Mouse (Mus musculus) CH12.LX (cell line): ENCODE results near the gene Usp32. TPM values are rescaled to one million over a fixed set of nuclear protein-coding genes. Genes with fewer than 3 reads are reported as not detected.
A peak's percentile ranks its signal among the peaks of the same experiment; 100 is the strongest.

Experiments used
- DNase-seq: peaks from one replicate; pipeline ENCODE4 v3.0.0-alpha.2; 2013; ENCODE audit errors: extremely low read depth
- H3K27ac ChIP-seq: 2 replicates; pipeline ENCODE4 v1.5.1; 2012; ENCODE audit warnings: low read depth, mild to moderate bottlenecking, control low read depth, moderate library complexity; ENCODE audit not compliant: insufficient read depth
- H3K27me3 ChIP-seq: replicated peaks from 2 replicates; pipeline ENCODE3; 2012; ENCODE audit warnings: inconsistent platforms
- H3K36me3 ChIP-seq, 2 experiments: replicated peaks in 1 of 2; 2 replicates each; pipeline versions ENCODE3 to v1.6.1; 2012; ENCODE audit warnings: inconsistent platforms in 1 of 2, low read length in 1 of 2, mild to moderate bottlenecking in 1 of 2, mixed read lengths in 1 of 2, moderate library complexity in 1 of 2; ENCODE audit not compliant: control insufficient read depth in 1 of 2, insufficient read depth in 1 of 2
- H3K4me1 ChIP-seq, 2 experiments: 2 replicates each; pipeline ENCODE4 v1.6.1; 2012; ENCODE audit warnings: inconsistent platforms in 1 of 2, moderate library complexity in 1 of 2; ENCODE audit not compliant: insufficient read depth in 2 of 2, control insufficient read depth in 1 of 2
- H3K4me2 ChIP-seq: 2 replicates; pipeline ENCODE4 v1.6.1; 2012; ENCODE audit warnings: low read depth, mild to moderate bottlenecking, control low read depth; ENCODE audit not compliant: poor library complexity, insufficient read depth, severe bottlenecking
- H3K4me3 ChIP-seq, 3 experiments: fragments of 150-350 bp in 1 of 3; sonication (generic) in 1 of 3; replicated peaks in 1 of 3; 2 replicates each; pipeline versions ENCODE3 to v1.5.1; 2011 to 2012; ENCODE audit warnings: low read depth in 2 of 3, low read length in 2 of 3, mild to moderate bottlenecking in 2 of 3, moderate library complexity in 2 of 3, control low read depth in 1 of 3, improper control_type of control experiment in 1 of 3, inconsistent platforms in 1 of 3, mixed read lengths in 1 of 3; ENCODE audit not compliant: poor library complexity in 1 of 3
- H3K79me2 ChIP-seq: replicated peaks from 2 replicates; pipeline ENCODE4 v1.6.1; 2012; ENCODE audit warnings: mild to moderate bottlenecking, moderate library complexity; ENCODE audit not compliant: control insufficient read depth, poor library complexity, insufficient read depth, severe bottlenecking; ENCODE audit errors: extremely low read depth
- H3K9ac ChIP-seq: 2 replicates; pipeline ENCODE4 v1.6.1; 2012; ENCODE audit warnings: low read depth, mild to moderate bottlenecking, control low read depth, moderate library complexity; ENCODE audit not compliant: insufficient read depth
- H3K9me3 ChIP-seq: replicated peaks from 2 replicates; pipeline ENCODE3; 2012; ENCODE audit warnings: low read length, inconsistent platforms, mixed read lengths
- BHLHE40 ChIP-seq: IDR thresholded peaks from 2 replicates; pipeline ENCODE4 v1.6.1; 2011; ENCODE audit warnings: mild to moderate bottlenecking, low read depth, low read length, improper control_type of control experiment
- ELF1 ChIP-seq: IDR thresholded peaks from 2 replicates; pipeline ENCODE4 v1.6.1; 2014; ENCODE audit warnings: low read depth, mild to moderate bottlenecking, inconsistent platforms, low read length, improper control_type of control experiment
- EP300 ChIP-seq: IDR thresholded peaks from 2 replicates; pipeline ENCODE4 v1.6.1; 2011; ENCODE audit warnings: low read length, improper control_type of control experiment
- GABPA ChIP-seq: IDR thresholded peaks from 2 replicates; pipeline ENCODE4 v1.6.1; 2012; ENCODE audit warnings: low read depth, low read length, improper control_type of control experiment, inconsistent platforms; ENCODE audit not compliant: insufficient replicate concordance
- IRF4 ChIP-seq: IDR thresholded peaks from 2 replicates; pipeline ENCODE4 v1.6.1; 2014; ENCODE audit warnings: low read depth, mild to moderate bottlenecking, inconsistent platforms, low read length, improper control_type of control experiment
- JUND ChIP-seq: conservative IDR thresholded peaks from 2 replicates; pipeline ENCODE4 v1.6.1; 2011; ENCODE audit warnings: low read depth, low read length, improper control_type of control experiment
- KAT2A ChIP-seq: IDR thresholded peaks from 2 replicates; pipeline ENCODE4 v1.6.1; 2012; ENCODE audit warnings: low read length, improper control_type of control experiment, inconsistent platforms; ENCODE audit not compliant: insufficient replicate concordance
- MAX ChIP-seq: IDR thresholded peaks from 2 replicates; pipeline ENCODE4 v1.6.1; 2011; ENCODE audit warnings: low read length, improper control_type of control experiment
- MXI1 ChIP-seq: IDR thresholded peaks from 2 replicates; pipeline ENCODE4 v1.6.1; 2011; ENCODE audit warnings: mild to moderate bottlenecking, low read depth, low read length, improper control_type of control experiment
- MYC ChIP-seq: IDR thresholded peaks from 2 replicates; pipeline ENCODE4 v1.6.1; 2011; ENCODE audit warnings: low read depth, mild to moderate bottlenecking, improper control_type of control experiment, low read length
- RCOR1 ChIP-seq: conservative IDR thresholded peaks from 2 replicates; pipeline ENCODE4 v1.6.1; 2012; ENCODE audit warnings: low read depth, mild to moderate bottlenecking, inconsistent platforms, low read length, improper control_type of control experiment
- SIN3A ChIP-seq: IDR thresholded peaks from 2 replicates; pipeline ENCODE4 v1.6.1; 2012; ENCODE audit warnings: low read length, improper control_type of control experiment, inconsistent platforms
- TCF12 ChIP-seq: IDR thresholded peaks from 2 replicates; pipeline ENCODE4 v1.6.1; 2014; ENCODE audit warnings: low read depth, mild to moderate bottlenecking, inconsistent platforms, low read length, improper control_type of control experiment
- UBTF ChIP-seq: IDR thresholded peaks from 2 replicates; pipeline ENCODE4 v1.6.1; 2012; ENCODE audit warnings: low read depth, mild to moderate bottlenecking, inconsistent platforms, low read length, improper control_type of control experiment, moderate library complexity
- ZC3H11A ChIP-seq: IDR thresholded peaks from 2 replicates; pipeline ENCODE4 v1.6.1; 2012; ENCODE audit warnings: low read depth, mild to moderate bottlenecking, inconsistent platforms, low read length, improper control_type of control experiment
- ZMIZ1 ChIP-seq: IDR thresholded peaks from 2 replicates; pipeline ENCODE4 v1.6.1; 2012; ENCODE audit warnings: low read depth, mild to moderate bottlenecking, inconsistent platforms, low read length, improper control_type of control experiment
- dilution Hi-C: fragments of 300-500 bp; cut with MboI; formaldehyde crosslinking; loops from 2 replicates; pipeline ENCODE4 v1.14.3; 2020; ENCODE audit warnings: low sequenced_read_pairs; ENCODE audit not compliant: extremely low pct_unique_long_range_greater_than_20kb, extremely low pct_ligation_motif_present
- in situ Hi-C: fragments of 300-500 bp; cut with MboI; formaldehyde crosslinking; loops from 3 replicates; pipeline ENCODE4 v1.14.3; 2019; ENCODE audit warnings: low sequenced_read_pairs, low pct_ligation_motif_present, low pct_unique_long_range_greater_than_20kb, mixed read lengths
- polyA plus RNA-seq: library from polyadenylated mRNA; unstranded; fragments of >175 nt; gene quantifications from 2 replicates; pipeline ENCODE4 v1.2.1, GENCODE M21; 2012; ENCODE audit warnings: low read depth; ENCODE audit not compliant: insufficient read length
- total RNA-seq, 2 experiments: library from RNA; depleted of rRNA; stranded (reverse); fragments of 300-350 nt in 1 of 2; fragments of >200 nt in 1 of 2; gene quantifications; 2 replicates each; pipeline ENCODE4 v1.2.3; 2012 to 2014

Usp32 gene
- total and polyA plus RNA-seq, 3 experiments, result 7.4 to 12.0 (median 11.8) TPM

DNA sequence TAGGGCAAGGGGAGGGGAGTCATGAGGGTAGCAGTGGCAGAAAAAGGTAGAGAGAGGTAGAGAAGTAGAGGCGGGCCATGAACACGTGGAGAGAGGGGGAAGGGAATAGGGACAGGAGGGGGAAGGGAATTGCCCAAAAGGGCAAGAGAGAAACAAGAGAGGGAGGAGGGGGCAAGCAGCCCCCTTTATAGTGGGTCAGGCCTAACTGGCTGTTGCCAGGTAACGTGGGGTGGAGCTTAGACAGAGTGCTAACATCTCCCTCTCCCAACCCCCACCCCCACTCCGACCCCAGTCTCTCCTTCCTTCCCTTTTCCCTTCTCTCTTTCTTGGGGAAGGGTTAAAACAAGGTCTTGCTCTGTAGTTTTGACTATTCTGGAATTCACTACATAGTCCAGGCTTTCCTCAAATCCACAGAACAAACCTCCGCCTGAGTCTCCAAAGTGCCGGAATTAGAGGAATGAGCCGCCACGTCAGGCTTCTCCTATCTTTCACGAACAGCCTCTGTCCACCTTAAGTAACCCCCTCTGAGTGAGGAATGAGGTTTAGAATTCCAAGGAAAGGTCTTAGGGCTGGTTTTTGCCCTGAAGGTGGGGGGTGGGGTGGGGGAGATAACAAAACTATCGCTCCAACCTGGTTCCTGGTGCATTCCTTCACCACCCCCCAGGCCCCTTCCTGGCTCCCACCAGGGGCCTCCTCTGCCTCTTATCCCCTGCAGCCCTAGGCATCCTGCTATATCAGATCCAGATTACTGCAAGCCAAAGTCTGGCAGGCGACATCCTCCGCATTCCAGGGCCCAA lies 195.1 kb downstream of the Usp32 start:
- no peaks in the 10 kb centered on the region for H3K4me1 ChIP-seq
- in situ Hi-C loops (no loop called here), dilution Hi-C loops (no loop called here)
- H3K27me3 ChIP-seq, result peaks cover 72% of the 10 kb centered on the region
- H3K9ac ChIP-seq, result no peak overlapping the region
- no peaks in the 10 kb centered on the region for H3K79me2 ChIP-seq
- no peaks in the 10 kb centered on the region for H3K36me3 ChIP-seq
- TF ChIP-seq ZC3H11A (no peak), ZMIZ1 (no peak), RCOR1 (no peak), BHLHE40 (no peak), GABPA (no peak), IRF4 (no peak)
- H3K9me3 ChIP-seq, result peaks cover 7% of the 10 kb centered on the region
- no peak overlapping the region for H3K4me2 ChIP-seq
- H3K4me3 ChIP-seq, result no peak overlapping the region
- DNase-seq, result no peak
- no peak overlapping the region for H3K27ac ChIP-seq

DNA sequence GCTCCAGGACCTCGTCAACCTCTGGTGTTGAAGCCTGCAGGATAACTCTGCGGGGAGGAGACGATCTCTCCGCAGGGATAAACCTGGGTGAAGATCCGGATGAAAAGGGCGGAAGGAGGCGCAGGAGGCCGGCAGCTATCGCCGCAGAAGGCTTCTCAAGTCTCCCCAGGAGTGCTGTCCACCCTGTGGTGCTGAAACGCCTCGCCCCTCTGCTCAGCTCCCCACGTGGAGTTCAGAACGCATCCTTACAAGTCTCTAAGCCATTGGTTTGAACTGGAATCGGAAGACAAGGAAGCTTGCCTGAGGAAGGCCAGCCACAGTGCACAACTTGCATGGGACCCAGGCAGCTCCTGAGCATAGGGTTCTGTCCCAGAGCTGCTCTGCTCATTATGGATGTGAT lies 196.0 kb downstream of the Usp32 start:
- Histone ChIP-seq H3K4me2 (peak overlapping the region; percentile 4; the same call in 1 of the 2 replicates), H3K27ac (no peak overlapping the region), H3K4me1 (no peaks in the 10 kb centered on the region), H3K27me3 (peaks cover 72% of the 10 kb centered on the region), H3K36me3 (no peaks in the 10 kb centered on the region), H3K4me3 (no peak overlapping the region), H3K9me3 (peaks cover 7% of the 10 kb centered on the region), H3K79me2 (no peaks in the 10 kb centered on the region), H3K9ac (no peak overlapping the region)
- TF ChIP-seq SIN3A (peak; percentile 88), KAT2A (no peak), EP300 (no peak), MXI1 (peak; percentile 98), MYC (0 out of 2 replicates have a peak, but pooled peaks have one; percentile 21), JUND (no peak), UBTF (peak; percentile 56; the same call in 1 of the 2 replicates), ELF1 (peak; percentile 41; the same call in 1 of the 2 replicates), TCF12 (no peak), MAX (peak; percentile 75)
- dilution Hi-C loops (no loop called here), in situ Hi-C loops (no loop called here)
- peak; percentile 33 for DNase-seq
